In the genomic region with DNA sequence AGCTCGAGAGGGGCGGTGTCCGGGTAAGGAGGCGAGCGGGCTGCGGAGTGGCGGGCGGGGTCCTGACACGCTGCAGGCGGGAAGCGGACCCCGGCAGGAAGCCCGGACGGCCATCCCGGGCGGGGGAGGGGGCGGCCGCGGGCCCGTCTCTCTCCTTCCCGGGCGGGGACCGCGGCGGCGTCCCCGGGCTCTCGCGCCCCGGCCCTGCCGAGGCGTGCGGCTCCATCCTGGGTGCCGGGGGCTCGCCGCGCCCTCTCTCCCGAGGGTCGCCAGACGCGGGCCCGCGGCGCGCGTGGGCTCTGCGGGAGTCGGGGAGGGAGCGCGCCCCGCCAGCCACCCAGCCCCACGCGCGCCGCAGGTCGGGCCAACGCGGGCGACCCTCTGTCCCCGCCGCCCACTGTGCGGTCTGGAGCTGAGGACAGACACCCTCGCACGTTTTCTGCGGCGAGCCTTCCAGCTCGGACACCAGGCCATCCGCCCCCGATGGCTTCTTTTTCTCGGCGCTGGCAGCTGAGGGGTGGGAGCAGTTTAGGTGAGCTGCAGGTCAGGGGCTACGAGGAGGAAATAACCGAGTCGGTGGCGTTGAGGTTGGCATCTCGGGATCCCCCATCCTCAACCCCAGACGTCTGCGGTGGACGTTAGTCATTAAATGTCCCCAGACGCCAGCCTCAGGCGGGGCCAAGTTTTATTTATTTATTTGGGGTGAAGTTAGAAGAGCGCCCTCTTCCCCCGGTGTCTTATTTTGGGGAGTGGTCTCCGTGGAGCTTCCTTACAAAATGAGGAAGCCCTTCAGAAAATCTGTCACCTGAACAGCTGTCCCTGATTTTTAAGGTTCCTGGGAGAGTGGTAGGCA, we compare ENCODE assay signal across 8 mouse cellular contexts. TPM values are rescaled to one million over a fixed set of nuclear protein-coding genes. Genes with fewer than 3 reads are reported as not detected.
DNase-seq lines count a peak whose midpoint lies in the region; ATAC-seq lines count a peak whose summit lies in the region.

No protein-coding gene starts in this region.

- no peaks in the 10 kb centered on the region for H3K9me3 ChIP-seq in heart, embryonic 14.5 days (ENCODE audit: control insufficient read depth, low read length)
- H3K9me3 ChIP-seq in kidney, embryonic 16.5 days (ENCODE audit: low read length) = no peaks in the 10 kb centered on the region

- DNase-seq in B cell, adult 2 months = peak; percentile 64 to 69
- DNase-seq in MN1 (ENCODE audit: low spot score) = peak; percentile 58
- DNase-seq in embryo, embryonic 10.5 days (ENCODE audit: low spot score) = peak; percentile 62
- peak; percentile 25 for DNase-seq in right cerebral cortex, postnatal 4 days

- WGBS in heart, embryonic 14.5 days = under 1% methylated on average over 51 of the region's 84 CpGs
- WGBS in kidney, embryonic 16.5 days = under 1% methylated on average over 67 of the region's 84 CpGs
- under 1% methylated on average over 67 of the region's 84 CpGs for WGBS in macrophage (ENCODE audit: missing documents)

- peaks cover 51% of the 10 kb centered on the region for H3K79me2 ChIP-seq in macrophage (ENCODE audit: inconsistent target)

- H3K9ac ChIP-seq in heart, embryonic 14.5 days (ENCODE audit: low read length) = peak overlapping the region; percentile 87
- peak overlapping the region; percentile 90 for H3K9ac ChIP-seq in kidney, embryonic 16.5 days (replicated peaks; ENCODE audit: low read length)

- peak overlapping the region; percentile 81 to 86 for H3K27ac ChIP-seq in heart, embryonic 14.5 days (replicated peaks in 1 of 2; ENCODE audit: control insufficient read depth in 1 of 2, insufficient read depth in 1 of 2, low read depth in 2 of 2, low read length in 2 of 2)
- peak overlapping the region; percentile 81 for H3K27ac ChIP-seq in kidney, embryonic 16.5 days (ENCODE audit: low read length)
- peak overlapping the region; percentile 27 for H3K27ac ChIP-seq in macrophage

- H3K4me3 ChIP-seq in heart, embryonic 14.5 days (ENCODE audit: control insufficient read depth in 1 of 2, insufficient read depth in 1 of 2, low read depth in 1 of 2, low read length in 2 of 2) = peak overlapping the region; percentile 78 to 100
- H3K4me3 ChIP-seq in kidney, embryonic 16.5 days (ENCODE audit: low read length) = peak overlapping the region; percentile 82
- peak overlapping the region; percentile 76 for H3K4me3 ChIP-seq in macrophage (ENCODE audit: inconsistent target)

- H3K36me3 ChIP-seq in heart, embryonic 14.5 days (ENCODE audit: control insufficient read depth, insufficient read depth, low read length) = no peaks in the 10 kb centered on the region
- H3K36me3 ChIP-seq in kidney, embryonic 16.5 days (ENCODE audit: insufficient read depth, low read length) = no peaks in the 10 kb centered on the region
- no peaks in the 10 kb centered on the region for H3K36me3 ChIP-seq in macrophage (ENCODE audit: inconsistent target)

- peak overlapping the region; percentile 81 for H3K4me2 ChIP-seq in heart, embryonic 14.5 days (ENCODE audit: low read length)
- peak overlapping the region; percentile 79 for H3K4me2 ChIP-seq in kidney, embryonic 16.5 days (replicated peaks; ENCODE audit: low read depth, low read length)

- H3K4me1 ChIP-seq in heart, embryonic 14.5 days (ENCODE audit: control insufficient read depth in 2 of 2, insufficient read depth in 2 of 2, low read length in 2 of 2) = peaks cover 7 to 30% of the 10 kb centered on the region in 2 experiments
- H3K4me1 ChIP-seq in kidney, embryonic 16.5 days (ENCODE audit: insufficient read depth, low read length) = peaks cover 15% of the 10 kb centered on the region; the same call in 1 of the 2 replicates

- ATAC-seq in heart, embryonic 14.5 days (ENCODE audit: insufficient number of reproducible peaks, insufficient read depth, low FRiP score, low read depth) = peak; percentile 49
- ATAC-seq in kidney, embryonic 16.5 days (ENCODE audit: low FRiP score, low TSS enrichment) = peak; percentile 20; the same call in 1 of the 2 replicates
- no peak for ATAC-seq in megakaryocyte-erythroid progenitor cell, adult 5-6 weeks (replicated peaks; ENCODE audit: low FRiP score, low TSS enrichment, poor library complexity, severe bottlenecking)

- H3K27me3 ChIP-seq in heart, embryonic 14.5 days (ENCODE audit: control insufficient read depth, insufficient read depth, low read length) = no peaks in the 10 kb centered on the region
- H3K27me3 ChIP-seq in kidney, embryonic 16.5 days (ENCODE audit: insufficient read depth, low read length) = no peaks in the 10 kb centered on the region

RNA-seq across cellular contexts. Expression of gene Epb41l2, which starts 0.6 kb away (rescaled TPM):
- polyA plus RNA-seq in heart, embryonic 14.5 days (2014; fragmentation: Nextera tagmentation; extraction: Ambion mirVana) = 45.4 and 53.5 TPM in 2 replicates
- polyA plus RNA-seq in kidney, embryonic 16.5 days (2015; fragmentation: Nextera tagmentation; extraction: Ambion mirVana) = 74.9 and 75.6 TPM in 2 replicates
- 1,000 to 10,000 TPM in 2 of 26 experiments, 100 to 1,000 TPM in 24; 195 to 1,240 (median 272) TPM for total RNA-seq in macrophage (2018; cell fraction: chromatin; rRNA removed)
- 10 to 100 TPM; 40.0 to 71.2 (median 45.1) TPM for total RNA-seq in macrophage (2018; cell fraction: cytosol; rRNA removed)
- total RNA-seq in macrophage (2018; cell fraction: nucleus; rRNA removed) = 100 to 1,000 TPM; 105 to 802 (median 185) TPM
- 42.5 to 101 TPM (median 80.5 TPM) in 3 replicates for polyA plus RNA-seq in macrophage (2018)
- total RNA-seq in megakaryocyte-erythroid progenitor cell, adult 5-6 weeks (2014; fragmentation: Nextera tagmentation) = 12.8 and 20.1 TPM in 2 replicates
- 15.8 and 16.0 TPM in 2 replicates for total RNA-seq in megakaryocyte-erythroid progenitor cell, adult 5-6 weeks (2017)

RNA-seq across cellular contexts. Expression of gene Akap7, which starts 52.5 kb away (rescaled TPM):
- 42.0 and 43.3 TPM in 2 replicates for polyA plus RNA-seq in heart, embryonic 14.5 days (2014; fragmentation: Nextera tagmentation; extraction: Ambion mirVana)
- 12.6 and 18.9 TPM in 2 replicates for polyA plus RNA-seq in kidney, embryonic 16.5 days (2015; fragmentation: Nextera tagmentation; extraction: Ambion mirVana)
- 10 to 100 TPM; 12.1 to 60.6 (median 42.5) TPM for total RNA-seq in macrophage (2018; cell fraction: chromatin; rRNA removed)
- total RNA-seq in macrophage (2018; cell fraction: cytosol; rRNA removed) = 10 to 100 TPM; 13.8 to 22.4 (median 18.9) TPM
- 10 to 100 TPM; 13.8 to 67.6 (median 29.7) TPM for total RNA-seq in macrophage (2018; cell fraction: nucleus; rRNA removed)
- polyA plus RNA-seq in macrophage (2018) = 12.5 to 57.2 TPM (median 15.2 TPM) in 3 replicates
- 7.4 and 21.6 TPM in 2 replicates for total RNA-seq in megakaryocyte-erythroid progenitor cell, adult 5-6 weeks (2014; fragmentation: Nextera tagmentation)
- total RNA-seq in megakaryocyte-erythroid progenitor cell, adult 5-6 weeks (2017) = 10.1 and 24.6 TPM in 2 replicates

Comparison
In these comparisons a context has a peak if more than half of its experiments do, and no peak if none do; other contexts are left out.
1. H3K27ac ChIP-seq: peak in every context shown above with its lines; median percentile 84 in heart, embryonic 14.5 days; 81 in kidney, embryonic 16.5 days; 27 in macrophage.